Mouse (Mus musculus) kidney, adult 2 months (tissue): ENCODE data around the gene Stk39. TPM values are rescaled to one million over a fixed set of nuclear protein-coding genes. Genes with fewer than 3 reads are reported as not detected.

ENCODE experiments used
- DNase-seq: peaks from one replicate; pipeline ENCODE4 v3.0.0; 2021
- H3K27ac ChIP-seq: fragments of 200-500 bp; 2 replicates; pipeline ENCODE4 v1.5.1; 2012; ENCODE audit warnings: low read depth, low read length, control low read depth, inconsistent platforms; ENCODE audit not compliant: insufficient read depth
- H3K27me3 ChIP-seq: fragments of 200-500 bp; replicated peaks from 2 replicates; pipeline ENCODE4 v1.6.1; 2012; ENCODE audit warnings: mild to moderate bottlenecking, moderate library complexity, low read length, inconsistent platforms; ENCODE audit not compliant: control insufficient read depth, insufficient read depth
- H3K36me3 ChIP-seq: fragments of 200-500 bp; 2 replicates; pipeline ENCODE4 v1.6.1; 2012; ENCODE audit warnings: mild to moderate bottlenecking, moderate library complexity, low read length, inconsistent platforms; ENCODE audit not compliant: control insufficient read depth, insufficient read depth
- H3K4me1 ChIP-seq: fragments of 200-500 bp; 2 replicates; pipeline ENCODE4 v1.6.1; 2011; ENCODE audit warnings: low read length; ENCODE audit not compliant: control insufficient read depth, insufficient read depth
- H3K4me3 ChIP-seq: fragments of 200-500 bp; 2 replicates; pipeline ENCODE4 v1.5.1; 2011; ENCODE audit warnings: mild to moderate bottlenecking, low read depth, low read length, control low read depth; ENCODE audit not compliant: insufficient read depth
- CTCF ChIP-seq: fragments of 200-500 bp; conservative IDR thresholded peaks from 2 replicates; pipeline ENCODE4 v1.5.1; 2011; ENCODE audit warnings: low read depth, mild to moderate bottlenecking, control low read depth, low read length, moderate library complexity, mixed read lengths; ENCODE audit not compliant: insufficient read depth, insufficient read length
- POLR2A ChIP-seq: fragments of 200-500 bp; IDR thresholded peaks from one replicate; pipeline ENCODE4 v1.6.1; 2011; ENCODE audit warnings: low read depth, low read length, control low read depth
- WGBS: fragments of 180-500 bp; shearing (Covaris S2); methylation state at CpG from one replicate; pipeline ENCODE4 v1.1.7; 2018; 5-methylcytosine and 5-hydroxymethylcytosine counted together
- polyA plus RNA-seq: library from polyadenylated mRNA; depleted of rRNA; stranded (reverse); fragments of >200 nt; gene quantifications from 2 replicates; pipeline ENCODE4 v1.2.3, GENCODE M21; 2012

Gene Stk39
- polyA plus RNA-seq, 1 experiment = 14.6 TPM

DNA sequence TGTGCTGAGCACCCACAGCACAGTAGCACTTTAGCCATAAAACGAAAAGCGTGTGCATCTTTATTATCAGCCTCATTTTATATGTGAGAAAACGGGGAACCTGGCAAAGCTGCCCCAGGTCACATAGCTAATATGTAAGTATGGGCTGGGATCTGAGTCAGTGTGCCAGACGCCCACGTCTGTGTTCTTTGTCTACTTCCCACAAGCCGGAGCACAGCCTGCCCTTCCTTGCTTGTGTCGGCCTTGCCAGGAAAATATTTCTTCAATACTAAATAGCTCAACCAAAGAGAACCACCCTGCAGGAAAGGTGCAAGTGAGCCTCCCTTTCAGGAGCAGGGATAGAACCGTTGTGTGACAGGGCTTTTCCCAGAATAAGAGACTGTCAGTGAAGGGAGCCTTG, 60.9 kb downstream of the Stk39 start:
- Histone ChIP-seq H3K27me3 (no peaks in the 10 kb centered on the region), H3K4me1 (peaks cover 5% of the 10 kb centered on the region; the same call in 1 of the 2 replicates), H3K27ac (0 out of 2 replicates have a peak overlapping the region, but pooled peaks have one; percentile 4), H3K4me3 (no peak overlapping the region), H3K36me3 (no peaks in the 10 kb centered on the region)
- DNase-seq = no peak
- TF ChIP-seq CTCF (no peak), POLR2A (no peak)
- 67% methylated on average over 8 of the region's 8 CpGs for WGBS

DNA sequence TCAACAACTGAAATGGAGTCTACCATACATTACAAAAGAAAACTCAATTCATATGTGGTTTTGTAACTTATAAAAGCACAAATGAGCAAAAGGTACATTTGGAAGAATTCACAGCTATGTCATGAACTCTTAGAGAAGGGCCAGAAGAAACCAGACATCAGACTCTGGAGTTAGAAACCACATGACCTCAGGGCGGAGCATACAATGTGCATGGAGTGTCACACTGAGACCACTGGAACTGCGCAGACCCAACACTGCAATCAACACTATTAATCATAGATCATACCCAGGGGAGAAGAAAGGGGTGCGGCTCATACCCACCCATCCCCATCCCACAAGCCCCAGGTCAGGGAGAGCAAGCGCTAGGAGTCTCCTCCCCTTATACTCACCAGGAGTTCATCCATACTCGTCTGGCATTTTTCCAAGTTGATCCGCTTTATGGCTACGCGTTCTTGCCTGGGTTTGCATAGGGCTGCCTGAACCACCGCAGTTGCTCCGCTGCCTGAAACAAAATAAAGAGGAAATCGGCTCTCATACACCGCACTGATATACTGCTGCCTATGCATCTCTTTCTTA, 62.3 kb downstream of the Stk39 start:
- no peaks in the 10 kb centered on the region for H3K27me3 ChIP-seq
- no peaks in the 10 kb centered on the region for H3K36me3 ChIP-seq
- no peak overlapping the region for H3K27ac ChIP-seq
- H3K4me3 ChIP-seq = no peak overlapping the region
- peaks cover 10% of the 10 kb centered on the region for H3K4me1 ChIP-seq
- 88% methylated on average over 12 of the region's 12 CpGs for WGBS
- TF ChIP-seq CTCF (no peak), POLR2A (no peak)
- DNase-seq = no peak

DNA sequence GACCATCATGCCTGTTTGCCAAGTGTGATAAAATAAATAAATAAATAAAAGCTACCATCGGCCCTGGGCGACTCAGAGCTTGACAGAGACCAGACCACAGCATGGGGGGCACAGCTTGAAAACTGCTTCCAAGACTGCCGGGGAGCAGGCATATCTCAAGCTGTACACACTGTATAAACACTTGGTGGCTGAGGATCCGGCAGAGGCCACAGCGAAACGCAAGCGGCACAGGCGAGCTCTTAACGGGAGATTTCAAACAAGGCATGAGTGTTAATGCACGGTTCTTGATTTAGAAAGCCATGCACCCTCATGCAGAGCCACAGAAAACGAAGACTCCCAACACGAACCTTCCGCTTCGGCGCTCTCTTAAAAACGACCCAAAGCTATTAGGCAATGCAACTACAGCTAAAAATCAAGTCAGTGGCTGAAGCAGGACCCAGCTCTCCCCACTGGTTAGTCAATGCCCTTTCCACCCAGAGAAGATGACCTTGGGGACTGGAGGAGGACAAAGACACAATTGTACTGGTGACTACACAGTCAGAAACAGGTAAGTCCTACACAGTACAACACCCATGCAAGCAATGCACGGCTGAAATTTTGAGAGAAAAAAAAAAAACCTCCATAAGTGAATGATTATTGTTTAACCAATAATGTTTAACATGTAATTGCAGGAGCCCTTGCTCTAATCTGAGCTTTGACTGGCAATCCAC, 63.6 kb downstream of the Stk39 start:
- no peaks in the 10 kb centered on the region for H3K27me3 ChIP-seq
- TF ChIP-seq CTCF = no peak
- TF ChIP-seq POLR2A = no peak
- 70% methylated on average over 17 of the region's 17 CpGs for WGBS
- peak overlapping the region; percentile 41; the same call in 1 of the 2 replicates for H3K27ac ChIP-seq
- H3K36me3 ChIP-seq = no peaks in the 10 kb centered on the region
- H3K4me3 ChIP-seq = no peak overlapping the region
- peak; percentile 26 for DNase-seq
- peaks cover 10% of the 10 kb centered on the region for H3K4me1 ChIP-seq

DNA sequence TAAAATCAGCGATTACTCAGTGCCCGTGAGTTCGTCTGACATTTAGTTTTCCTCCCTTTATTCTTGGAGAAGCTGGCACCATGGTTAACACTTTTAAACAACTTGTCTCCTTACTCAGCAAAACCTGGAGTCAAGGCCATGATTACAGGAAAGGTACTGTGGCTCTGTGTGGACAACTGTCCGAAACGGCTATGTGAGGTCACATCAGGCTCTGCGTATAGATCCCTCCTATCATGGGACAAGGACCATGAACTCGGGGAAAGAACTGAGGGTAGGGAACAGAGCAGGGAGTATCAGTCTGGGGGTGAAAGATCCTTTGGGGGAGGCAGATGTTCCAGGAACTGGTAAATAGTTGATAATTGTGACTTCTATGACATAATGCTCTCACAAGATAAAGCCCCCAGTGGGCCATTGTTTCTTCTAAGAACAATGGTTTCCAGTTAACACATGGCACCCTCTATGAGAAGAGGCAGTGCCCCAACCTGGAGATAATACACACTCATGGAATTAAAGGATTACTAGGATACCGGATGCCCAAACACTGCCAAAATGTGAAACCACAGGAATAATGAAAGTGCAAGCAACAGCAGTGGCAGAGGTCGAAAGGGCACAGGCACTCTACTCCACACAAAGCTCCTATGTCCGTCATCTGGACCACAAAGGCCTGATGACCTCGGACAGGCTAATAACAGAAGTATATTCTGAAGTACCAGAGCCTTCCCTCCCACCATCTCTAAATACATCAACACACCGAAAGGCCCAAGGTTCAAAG, 64.7 kb downstream of the Stk39 start:
- 82% methylated on average over 12 of the region's 12 CpGs for WGBS
- H3K4me1 ChIP-seq = peaks cover 10% of the 10 kb centered on the region
- no peak overlapping the region for H3K4me3 ChIP-seq
- TF ChIP-seq CTCF = no peak
- TF ChIP-seq POLR2A = no peak
- H3K27me3 ChIP-seq = no peaks in the 10 kb centered on the region
- no peak for DNase-seq
- H3K27ac ChIP-seq = no peak overlapping the region
- no peaks in the 10 kb centered on the region for H3K36me3 ChIP-seq

DNA sequence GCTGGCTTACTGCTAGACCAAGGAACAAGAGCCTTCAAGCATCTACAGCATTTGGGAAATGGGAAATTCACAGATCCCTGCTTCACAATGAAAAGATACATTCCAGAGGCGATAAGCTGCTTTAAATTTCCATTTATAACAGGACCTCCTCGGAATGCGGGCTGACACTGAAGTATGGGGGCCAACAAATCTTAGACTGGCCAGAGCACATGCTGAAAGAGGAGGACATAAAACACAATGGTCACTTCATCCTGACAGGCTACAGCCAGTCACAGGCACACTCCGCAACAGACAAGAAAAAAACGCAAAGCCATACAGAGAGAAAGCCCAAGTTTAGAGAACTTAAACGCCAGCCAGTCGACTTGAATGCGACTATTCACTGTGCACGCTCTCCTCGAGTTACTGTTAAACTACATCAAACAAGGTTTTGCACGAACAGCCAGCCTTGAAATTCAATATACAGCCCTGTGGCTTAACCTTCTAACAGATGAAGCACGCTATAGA, 65.4 kb downstream of the Stk39 start:
- no peak for DNase-seq
- no peaks in the 10 kb centered on the region for H3K36me3 ChIP-seq
- 53% methylated on average over 12 of the region's 12 CpGs for WGBS
- H3K27me3 ChIP-seq = no peaks in the 10 kb centered on the region
- H3K4me1 ChIP-seq = peaks cover 6% of the 10 kb centered on the region
- TF ChIP-seq CTCF (no peak), POLR2A (no peak)
- no peak overlapping the region for H3K4me3 ChIP-seq
- H3K27ac ChIP-seq = peak overlapping the region; percentile 26; the same call in 1 of the 2 replicates

DNA sequence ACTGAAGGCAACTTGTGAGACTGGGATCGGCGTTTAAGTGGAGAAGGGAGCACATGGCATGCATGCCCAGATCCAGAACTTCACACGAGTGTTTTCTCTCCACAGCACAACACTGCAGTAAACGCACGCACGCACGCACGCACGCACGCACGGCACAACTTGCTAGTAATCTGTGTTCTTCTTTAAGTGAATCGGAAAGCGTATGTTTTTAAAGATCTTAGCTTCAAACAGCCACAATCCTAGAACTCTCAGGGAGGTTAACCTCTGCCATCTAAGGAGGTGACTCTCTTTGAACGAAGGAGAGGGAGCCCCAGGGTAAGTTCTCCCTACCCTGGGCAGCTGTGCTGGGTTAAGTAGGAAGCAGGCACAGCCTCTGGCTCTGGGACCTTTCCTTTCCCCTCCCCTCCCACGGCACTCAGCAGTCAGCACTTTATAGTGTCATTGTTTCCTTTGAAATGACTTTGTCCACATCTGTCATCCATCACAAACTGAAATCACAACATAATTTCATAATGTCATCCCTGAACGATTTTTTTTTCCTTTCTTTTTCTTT, 66.8 kb downstream of the Stk39 start:
- no peak for DNase-seq
- Histone ChIP-seq H3K27me3 (no peaks in the 10 kb centered on the region), H3K4me3 (peak overlapping the region; percentile 28), H3K4me1 (peaks cover 6% of the 10 kb centered on the region), H3K36me3 (no peaks in the 10 kb centered on the region), H3K27ac (peak overlapping the region; percentile 57; the same call in 1 of the 2 replicates)
- TF ChIP-seq POLR2A (no peak), CTCF (no peak)
- WGBS = 29% methylated on average over 16 of the region's 16 CpGs
